Mouse (Mus musculus): ENCODE measurements at regions not wholly inside any gene's neighbourhood (a gene's known extent, or its start where the extent isn't known, plus 50 kb on each side); places are given as distances from the start of the nearest gene placed in this dataset.

DNA sequence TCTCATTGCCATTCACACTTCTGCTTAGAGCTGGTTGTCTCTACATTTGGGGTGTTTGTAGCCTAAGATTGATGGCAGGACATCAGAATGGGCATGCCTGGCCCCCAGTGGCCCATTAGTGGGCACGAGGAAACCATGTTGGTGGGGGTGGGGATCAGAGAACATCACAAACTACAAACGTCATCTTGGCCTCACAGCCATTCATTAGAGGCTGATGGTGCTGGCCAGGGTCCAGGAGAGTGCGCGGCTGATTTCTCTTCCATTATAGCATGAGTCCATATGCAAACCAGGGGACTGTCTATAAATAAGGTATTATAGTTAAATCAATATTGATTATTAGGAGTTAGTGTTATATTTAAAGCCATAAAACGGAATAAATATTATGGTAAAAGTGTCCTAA, 67.9 kb downstream of the 3100002H09Rik start:
- H3K4me1 ChIP-seq (replicated peaks), result no peaks in the 10 kb centered on the region
- H3K9ac ChIP-seq (replicated peaks), result no peak overlapping the region
- no peak overlapping the region for H3K4me2 ChIP-seq
- peaks cover 2% of the 10 kb centered on the region; the same call in 1 of the 2 replicates for H3K27me3 ChIP-seq
- no peak overlapping the region for H3K4me3 ChIP-seq (replicated peaks)
- WGBS, result 74% methylated on average over 5 of the region's 5 CpGs
- H3K36me3 ChIP-seq, result no peaks in the 10 kb centered on the region
- no peak for ATAC-seq (ENCODE audit: insufficient number of reproducible peaks, insufficient read depth, low FRiP score, low TSS enrichment, low read depth)
- no peaks in the 10 kb centered on the region for H3K9me3 ChIP-seq
- H3K27ac ChIP-seq, result no peak overlapping the region

GRCm38 (mm10) chr4:124538471-124538870, 72.1 kb downstream of the 3100002H09Rik start:
- Histone ChIP-seq H3K27me3 (no peaks in the 10 kb centered on the region), H3K9me3 (no peaks in the 10 kb centered on the region), H3K4me2 (no peak overlapping the region), H3K27ac (no peak overlapping the region), H3K4me3 (replicated peaks) (no peak overlapping the region), H3K9ac (replicated peaks) (no peak overlapping the region), H3K4me1 (replicated peaks) (no peaks in the 10 kb centered on the region), H3K36me3 (no peaks in the 10 kb centered on the region)
- no peak for ATAC-seq (ENCODE audit: insufficient number of reproducible peaks, insufficient read depth, low FRiP score, low TSS enrichment, low read depth)
- 82% methylated on average over 5 of the region's 5 CpGs for WGBS

GRCm38 (mm10) chr4:124537681-124538080, 72.9 kb downstream of the 3100002H09Rik start:
- Histone ChIP-seq H3K4me2 (no peak overlapping the region), H3K4me3 (replicated peaks) (no peak overlapping the region), H3K9me3 (no peaks in the 10 kb centered on the region), H3K4me1 (replicated peaks) (no peaks in the 10 kb centered on the region), H3K27me3 (no peaks in the 10 kb centered on the region), H3K9ac (replicated peaks) (no peak overlapping the region), H3K27ac (no peak overlapping the region), H3K36me3 (no peaks in the 10 kb centered on the region)
- 82% methylated on average over 5 of the region's 5 CpGs for WGBS
- no peak for ATAC-seq (ENCODE audit: insufficient number of reproducible peaks, insufficient read depth, low FRiP score, low TSS enrichment, low read depth)

DNA sequence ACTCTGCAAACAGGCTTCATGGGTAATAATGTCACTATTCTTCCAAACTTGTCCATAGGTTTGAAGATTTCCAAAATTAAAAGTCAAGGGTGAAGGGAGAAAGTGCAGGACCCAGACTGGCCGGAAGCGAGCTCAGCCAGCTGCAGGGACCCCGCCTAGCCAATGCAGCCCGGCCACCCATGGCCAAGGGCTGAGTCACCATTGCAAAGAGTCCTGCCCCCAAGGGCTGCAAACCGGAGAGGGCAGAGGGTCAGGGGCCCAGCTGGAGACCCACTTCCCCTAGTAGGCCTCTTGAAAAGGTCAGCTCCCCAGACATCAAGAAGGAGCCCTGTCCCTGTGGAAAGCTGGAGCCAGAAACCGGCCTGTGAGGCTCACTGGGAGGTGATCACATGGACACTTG, 77.0 kb downstream of the 3100002H09Rik start:
- Histone ChIP-seq H3K27ac (no peak overlapping the region), H3K9ac (replicated peaks) (no peak overlapping the region), H3K4me1 (replicated peaks) (no peaks in the 10 kb centered on the region), H3K4me3 (replicated peaks) (no peak overlapping the region), H3K27me3 (peaks cover 5% of the 10 kb centered on the region; the same call in 1 of the 2 replicates), H3K4me2 (no peak overlapping the region), H3K9me3 (no peaks in the 10 kb centered on the region), H3K36me3 (no peaks in the 10 kb centered on the region)
- WGBS, result 66% methylated on average over 6 of the region's 6 CpGs
- ATAC-seq (ENCODE audit: insufficient number of reproducible peaks, insufficient read depth, low FRiP score, low TSS enrichment, low read depth), result no peak; the same call in 1 of the 2 replicates

DNA sequence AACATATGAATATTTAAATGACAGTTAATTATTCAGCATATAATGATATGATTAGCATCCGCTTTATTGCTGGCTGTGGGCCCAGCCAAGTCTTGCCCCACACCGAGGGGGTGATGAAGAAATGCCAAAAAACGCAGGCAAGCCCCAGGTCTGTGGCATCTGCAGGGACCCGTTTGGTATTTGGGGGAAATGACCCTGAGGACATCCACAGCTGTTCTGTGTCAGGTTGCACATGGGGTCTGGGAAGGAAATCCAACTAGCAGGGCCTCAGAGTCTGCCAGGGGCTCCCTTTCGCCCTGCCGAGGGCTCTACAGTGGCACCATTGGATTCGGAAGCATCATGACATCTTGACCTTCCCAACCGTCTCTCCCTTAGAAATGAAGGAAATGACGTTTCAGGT, 80.0 kb downstream of the 3100002H09Rik start:
- H3K27ac ChIP-seq, result no peak overlapping the region
- H3K4me3 ChIP-seq (replicated peaks), result no peak overlapping the region
- 61% methylated on average over 9 of the region's 9 CpGs for WGBS
- H3K4me2 ChIP-seq, result no peak overlapping the region
- H3K36me3 ChIP-seq, result no peaks in the 10 kb centered on the region
- peaks cover 15% of the 10 kb centered on the region for H3K4me1 ChIP-seq (replicated peaks)
- H3K9me3 ChIP-seq, result no peaks in the 10 kb centered on the region
- H3K27me3 ChIP-seq, result peaks cover 32% of the 10 kb centered on the region
- H3K9ac ChIP-seq (replicated peaks), result no peak overlapping the region
- no peak for ATAC-seq (ENCODE audit: insufficient number of reproducible peaks, insufficient read depth, low FRiP score, low TSS enrichment, low read depth)

DNA sequence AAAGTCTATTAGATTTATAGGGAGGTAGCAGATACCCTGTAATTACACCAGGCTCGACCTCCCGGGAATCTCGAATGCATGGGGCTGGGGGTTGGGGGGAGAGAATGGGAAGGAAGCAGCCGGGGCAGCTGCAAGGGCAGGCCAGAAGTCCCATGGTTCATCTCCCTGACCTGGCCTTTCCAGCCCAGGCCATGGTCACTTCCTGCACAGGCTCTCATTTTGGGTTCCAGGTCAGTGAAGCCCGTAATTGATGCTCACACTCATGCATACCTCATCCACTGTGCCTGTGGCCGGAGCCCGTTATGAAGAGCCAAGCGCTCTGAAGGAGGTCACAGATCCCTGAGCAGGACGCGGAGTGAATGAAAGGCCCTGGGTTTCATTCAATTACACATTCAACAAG, 83.8 kb downstream of the 3100002H09Rik start:
- H3K27me3 ChIP-seq, result peaks cover 64% of the 10 kb centered on the region
- H3K4me3 ChIP-seq (replicated peaks), result no peak overlapping the region
- peaks cover 15% of the 10 kb centered on the region for H3K4me1 ChIP-seq (replicated peaks)
- no peaks in the 10 kb centered on the region for H3K36me3 ChIP-seq
- no peaks in the 10 kb centered on the region for H3K9me3 ChIP-seq
- no peak for ATAC-seq (ENCODE audit: insufficient number of reproducible peaks, insufficient read depth, low FRiP score, low TSS enrichment, low read depth)
- no peak overlapping the region for H3K9ac ChIP-seq (replicated peaks)
- WGBS, result 27% methylated on average over 10 of the region's 10 CpGs
- H3K27ac ChIP-seq, result no peak overlapping the region
- H3K4me2 ChIP-seq, result 0 out of 2 replicates have a peak overlapping the region, but pooled peaks have one; percentile 26

- Histone ChIP-seq H3K4me3 (replicated peaks) (no peak overlapping the region), H3K4me2 (peak overlapping the region; percentile 26; the same call in 1 of the 2 replicates), H3K4me1 (replicated peaks) (peaks cover 15% of the 10 kb centered on the region), H3K36me3 (no peaks in the 10 kb centered on the region), H3K27me3 (peaks cover 68% of the 10 kb centered on the region), H3K9ac (replicated peaks) (no peak overlapping the region), H3K27ac (no peak overlapping the region), H3K9me3 (no peaks in the 10 kb centered on the region)
- WGBS, result 6% methylated on average over 9 of the region's 9 CpGs
- no peak for ATAC-seq (ENCODE audit: insufficient number of reproducible peaks, insufficient read depth, low FRiP score, low TSS enrichment, low read depth)
Measured at GRCm38 (mm10) chr4:124526362-124526761, 84.2 kb downstream of the 3100002H09Rik start.

- ATAC-seq (ENCODE audit: insufficient number of reproducible peaks, insufficient read depth, low FRiP score, low TSS enrichment, low read depth), result no peak
- no peaks in the 10 kb centered on the region for H3K9me3 ChIP-seq
- 51% methylated on average over 9 of the region's 9 CpGs for WGBS
- H3K4me3 ChIP-seq (replicated peaks), result no peak overlapping the region
- no peak overlapping the region for H3K9ac ChIP-seq (replicated peaks)
- H3K4me1 ChIP-seq (replicated peaks), result peaks cover 7% of the 10 kb centered on the region; the same call in 1 of the 2 replicates
- H3K4me2 ChIP-seq, result no peak overlapping the region
- H3K36me3 ChIP-seq, result no peaks in the 10 kb centered on the region
- peaks cover 58% of the 10 kb centered on the region for H3K27me3 ChIP-seq
- H3K27ac ChIP-seq, result no peak overlapping the region
Measured at GRCm38 (mm10) chr4:124520309-124520708, 90.3 kb downstream of the 3100002H09Rik start.

DNA sequence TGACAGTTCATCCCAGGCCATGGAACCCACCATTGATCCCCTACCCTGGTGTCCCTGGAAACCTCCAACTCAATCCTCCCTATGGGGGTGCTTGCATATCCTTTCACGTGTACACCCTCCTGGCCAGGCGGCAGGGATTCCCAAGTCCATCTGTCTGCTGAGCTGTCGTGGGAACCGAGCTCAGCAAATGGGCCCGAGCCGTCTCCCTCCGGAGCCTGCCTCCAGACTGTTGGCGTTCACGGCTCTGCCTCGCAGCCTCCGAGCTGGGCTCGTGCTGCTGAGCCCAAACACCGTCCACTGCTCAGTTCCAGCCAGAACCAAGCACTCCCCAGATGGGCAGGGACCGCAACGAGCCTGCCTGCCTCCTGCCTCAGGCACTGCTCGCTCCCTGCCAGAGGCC, 98.8 kb downstream of the 3100002H09Rik start:
- ATAC-seq (ENCODE audit: insufficient number of reproducible peaks, insufficient read depth, low FRiP score, low TSS enrichment, low read depth), result no peak
- Histone ChIP-seq H3K9me3 (no peaks in the 10 kb centered on the region), H3K36me3 (no peaks in the 10 kb centered on the region), H3K4me3 (replicated peaks) (no peak overlapping the region), H3K27ac (no peak overlapping the region), H3K27me3 (peaks cover 46% of the 10 kb centered on the region), H3K9ac (replicated peaks) (no peak overlapping the region), H3K4me1 (replicated peaks) (peaks cover 6% of the 10 kb centered on the region), H3K4me2 (no peak overlapping the region)
- 73% methylated on average over 16 of the region's 16 CpGs for WGBS

GRCm38 (mm10) chr4:124510816-124511215, 99.8 kb downstream of the 3100002H09Rik start:
- Histone ChIP-seq H3K4me1 (replicated peaks) (peaks cover 15% of the 10 kb centered on the region), H3K27me3 (peaks cover 43% of the 10 kb centered on the region), H3K9me3 (no peaks in the 10 kb centered on the region), H3K36me3 (no peaks in the 10 kb centered on the region), H3K9ac (replicated peaks) (no peak overlapping the region), H3K4me3 (replicated peaks) (no peak overlapping the region), H3K27ac (no peak overlapping the region), H3K4me2 (no peak overlapping the region)
- WGBS, result 84% methylated on average over 3 of the region's 3 CpGs
- ATAC-seq (ENCODE audit: insufficient number of reproducible peaks, insufficient read depth, low FRiP score, low TSS enrichment, low read depth), result no peak

DNA sequence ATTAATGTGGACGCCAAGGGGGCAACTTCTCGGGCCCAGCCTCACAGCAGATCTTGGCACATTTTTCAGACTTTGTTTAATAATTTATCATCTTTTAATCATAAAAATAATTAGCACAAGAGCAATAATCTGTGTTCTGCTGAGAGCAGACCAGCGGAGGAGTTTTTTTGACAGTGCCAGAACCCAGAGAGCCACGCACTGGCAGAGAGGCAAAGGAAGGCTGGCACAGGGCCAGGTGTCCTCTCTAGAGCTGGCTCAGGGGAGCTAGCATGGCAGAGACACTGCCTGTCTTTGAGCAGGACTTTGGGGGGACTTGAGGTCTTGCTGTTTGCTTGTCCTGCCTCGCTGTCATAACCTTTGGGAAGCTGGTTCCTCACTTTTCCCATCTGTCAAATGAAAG, 100.9 kb downstream of the 3100002H09Rik start:
- 73% methylated on average over 5 of the region's 5 CpGs for WGBS
- Histone ChIP-seq H3K9me3 (no peaks in the 10 kb centered on the region), H3K36me3 (no peaks in the 10 kb centered on the region), H3K4me3 (replicated peaks) (no peak overlapping the region), H3K4me2 (no peak overlapping the region), H3K4me1 (replicated peaks) (peaks cover 17% of the 10 kb centered on the region), H3K9ac (replicated peaks) (no peak overlapping the region), H3K27me3 (peaks cover 42% of the 10 kb centered on the region), H3K27ac (no peak overlapping the region)
- no peak for ATAC-seq (ENCODE audit: insufficient number of reproducible peaks, insufficient read depth, low FRiP score, low TSS enrichment, low read depth)

- Histone ChIP-seq H3K4me1 (replicated peaks) (peaks cover 17% of the 10 kb centered on the region), H3K36me3 (no peaks in the 10 kb centered on the region), H3K9me3 (no peaks in the 10 kb centered on the region), H3K4me3 (replicated peaks) (no peak overlapping the region), H3K27ac (no peak overlapping the region), H3K4me2 (peak overlapping the region; percentile 21; the same call in 1 of the 2 replicates), H3K9ac (replicated peaks) (no peak overlapping the region), H3K27me3 (peaks cover 41% of the 10 kb centered on the region)
- 36% methylated on average over 10 of the region's 10 CpGs for WGBS
- no peak for ATAC-seq (ENCODE audit: insufficient number of reproducible peaks, insufficient read depth, low FRiP score, low TSS enrichment, low read depth)
Measured at GRCm38 (mm10) chr4:124506083-124506647, 104.4 kb downstream of the 3100002H09Rik start.

Data from limb, embryonic 12.5 days (tissue).